Mouse (Mus musculus): ENCODE data around the gene Ccna2.

GRCm38 (mm10) chr3:36557601-36558000 is 14.3 kb downstream of the Ccna2 start:
- no peak for TF ChIP-seq EP300 (IDR thresholded peaks at IDR 0.05)
- TF ChIP-seq CTCF (IDR thresholded peaks at IDR 0.05) = no peak

All from lung, postnatal 0 days (tissue).